ENCODE assay signal across 11 mouse cellular contexts in the genomic region with DNA sequence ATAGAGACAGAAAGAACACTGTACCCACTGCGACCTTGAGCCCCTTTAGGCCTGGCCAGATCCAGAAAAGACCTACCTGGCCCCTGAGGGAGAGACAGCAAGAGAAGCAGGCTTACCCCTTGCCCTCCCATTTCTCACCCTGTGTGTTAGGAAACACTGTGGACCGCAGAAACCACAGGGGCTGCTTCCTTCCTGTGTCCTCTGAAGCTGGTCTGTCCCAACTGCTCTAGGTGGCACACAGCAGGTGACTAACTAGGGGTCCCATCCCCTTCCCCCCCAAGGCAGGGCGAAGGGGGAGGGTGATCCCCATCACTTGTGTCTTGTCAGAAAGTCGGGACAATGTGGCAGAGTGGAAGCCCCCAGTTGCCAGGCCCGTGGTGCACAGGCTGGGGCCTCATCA.
A peak's percentile ranks its signal among the peaks of the same experiment; 100 is the strongest.
DNase-seq lines count a peak whose midpoint lies in the region; ATAC-seq lines count a peak whose summit lies in the region.
"Had no signal": no experiment of that assay in that cellular context is flagged by ENCODE, and none has a peak within 500 bp of the region (broad histone marks: within the 10 kb centered on the region; RNA-seq: fewer than 3 reads in every experiment).

No protein-coding gene starts in this region.

- peaks cover 29% of the 10 kb centered on the region for H3K27me3 ChIP-seq in hindbrain, embryonic 10.5 days (ENCODE audit: insufficient read depth, poor library complexity, severe bottlenecking)
- no peaks in the 10 kb centered on the region for H3K27me3 ChIP-seq in hindbrain, embryonic 14.5 days (ENCODE audit: control insufficient read depth, insufficient read depth, low read length)
- H3K27me3 ChIP-seq: intestine, embryonic 15.5 days had no signal

- peaks cover 71% of the 10 kb centered on the region for H3K4me1 ChIP-seq in hindbrain, embryonic 10.5 days (replicated peaks)
- H3K4me1 ChIP-seq in hindbrain, embryonic 14.5 days (replicated peaks; ENCODE audit: control insufficient read depth, insufficient read depth, low read length), result peaks cover 12% of the 10 kb centered on the region; the same call in 1 of the 2 replicates

- no peak overlapping the region for H3K4me3 ChIP-seq in hindbrain, embryonic 10.5 days
- no peak overlapping the region for H3K4me3 ChIP-seq in hindbrain, embryonic 14.5 days (replicated peaks; ENCODE audit: low read length)
- H3K4me3 ChIP-seq: forebrain, embryonic 13.5 days; intestine, embryonic 15.5 days had no signal

- H3K27ac ChIP-seq in hindbrain, embryonic 10.5 days, result peak overlapping the region; percentile 80
- no peak overlapping the region for H3K27ac ChIP-seq in hindbrain, embryonic 14.5 days
- H3K27ac ChIP-seq: intestine, embryonic 15.5 days had no signal

- H3K9ac ChIP-seq in hindbrain, embryonic 14.5 days, result no peak overlapping the region
- H3K9ac ChIP-seq: forebrain, embryonic 13.5 days; intestine, embryonic 15.5 days had no signal

- no peaks in the 10 kb centered on the region for H3K9me3 ChIP-seq in hindbrain, embryonic 10.5 days
- H3K9me3 ChIP-seq in hindbrain, embryonic 14.5 days (ENCODE audit: control insufficient read depth, low read length), result no peaks in the 10 kb centered on the region
- H3K9me3 ChIP-seq: forebrain, embryonic 13.5 days; intestine, embryonic 15.5 days had no signal

- ATAC-seq in hindbrain, embryonic 14.5 days (ENCODE audit: low FRiP score), result no peak
- peak; percentile 66 for ATAC-seq in common myeloid progenitor, adult 5-6 weeks (replicated peaks; ENCODE audit: low read depth, poor library complexity, severe bottlenecking)
- ATAC-seq: intestine, embryonic 15.5 days had no signal

- H3K4me2 ChIP-seq in hindbrain, embryonic 14.5 days (replicated peaks), result no peak overlapping the region
- H3K4me2 ChIP-seq: forebrain, embryonic 13.5 days; intestine, embryonic 15.5 days had no signal

- 92% methylated on average over 5 of the region's 5 CpGs for WGBS in hindbrain, embryonic 10.5 days
- WGBS in hindbrain, embryonic 14.5 days, result 85% methylated on average over 5 of the region's 5 CpGs

- DNase-seq in hindbrain, embryonic 10.5 days (ENCODE audit: low spot score), result no peak
- no peak for DNase-seq in hindbrain, embryonic 14.5 days (ENCODE audit: low spot score)
- peak; percentile 69 for DNase-seq in 416B (ENCODE audit: low read depth)
- peak; percentile 59 to 76 for DNase-seq in natural killer cell, adult 2 months (ENCODE audit: low spot score in 2 of 2)
- no peak for DNase-seq in adrenal gland, postnatal 25 days
- no peak for DNase-seq in adrenal gland, postnatal 14 days
- no peak for DNase-seq in gastrocnemius, adult 18-20 months (ENCODE audit: low spot score)
- DNase-seq: lung, postnatal 10 days had no signal

- H3K36me3 ChIP-seq in hindbrain, embryonic 10.5 days, result no peaks in the 10 kb centered on the region
- H3K36me3 ChIP-seq in hindbrain, embryonic 14.5 days (replicated peaks; ENCODE audit: control insufficient read depth, insufficient read depth), result no peaks in the 10 kb centered on the region
- H3K36me3 ChIP-seq: intestine, embryonic 15.5 days had no signal

Comparison
In these comparisons a context has a peak if more than half of its experiments do, and no peak if none do; other contexts are left out.
1. DNase-seq: peak in 416B (single experiment) and natural killer cell, adult 2 months (2 of 2); none in hindbrain, embryonic 10.5 days (single experiment), hindbrain, embryonic 14.5 days (single experiment), adrenal gland, postnatal 25 days (single experiment), adrenal gland, postnatal 14 days (single experiment) and gastrocnemius, adult 18-20 months (single experiment).